Comparison of ENCODE assay signal across 33 mouse cellular contexts in genomic region chr1:157709117-157709516, GRCm38 (mm10).
DNase-seq lines count a peak whose midpoint lies in the region; ATAC-seq lines count a peak whose summit lies in the region.
"Had no signal": no experiment of that assay in that cellular context is flagged by ENCODE, and none has a peak within 500 bp of the region (broad histone marks: within the 10 kb centered on the region; RNA-seq: fewer than 3 reads in every experiment).

No protein-coding gene starts in this region.

- H3K4me1 ChIP-seq in embryonic facial prominence, embryonic 14.5 days (ENCODE audit: control insufficient read depth, insufficient read depth, low read length), result no peaks in the 10 kb centered on the region
- peaks cover 4% of the 10 kb centered on the region; the same call in 1 of the 2 replicates for H3K4me1 ChIP-seq in embryonic facial prominence, embryonic 10.5 days
- H3K4me1 ChIP-seq in intestine, embryonic 15.5 days (replicated peaks), result no peaks in the 10 kb centered on the region
- H3K4me1 ChIP-seq: embryonic facial prominence, embryonic 13.5 days; limb, embryonic 15.5 days; liver, embryonic 13.5 days; megakaryocyte, embryonic 14.5 days; neural tube, embryonic 15.5 days had no signal

- DNase-seq in embryonic facial prominence, embryonic 14.5 days (ENCODE audit: low spot score), result peak; percentile 29
- no peak for DNase-seq in embryonic facial prominence, embryonic 10.5 days (ENCODE audit: low spot score)
- peak; percentile 44 for DNase-seq in gastrocnemius, postnatal 14 days
- DNase-seq in gastrocnemius, adult 18-20 months (ENCODE audit: low spot score), result no peak
- DNase-seq in left cerebral cortex, postnatal 4 days, result peak; percentile 78
- DNase-seq in left cerebral cortex, postnatal 10 days (ENCODE audit: extremely low spot score in 1 of 2, low spot score in 2 of 2), result no peak
- DNase-seq in skeletal muscle tissue, adult 2 months (ENCODE audit: low read depth, low spot score), result peak; percentile 2
- DNase-seq: adrenal gland, postnatal 25 days; cerebellum, adult 2 months; embryo, embryonic 11 days; heart, postnatal 14 days; kidney, adult 2 months; kidney, postnatal 36 days; liver, embryonic 13.5 days; lung, adult 18-20 months; lung, postnatal 4 days; retina, postnatal 1 day; right cerebral cortex, postnatal 14 days; spleen, adult 18-20 months; thymus, adult 18-20 months; thymus, postnatal 25 days had no signal

- no peaks in the 10 kb centered on the region for H3K36me3 ChIP-seq in embryonic facial prominence, embryonic 14.5 days (ENCODE audit: control insufficient read depth, insufficient read depth, low read length)
- H3K36me3 ChIP-seq in embryonic facial prominence, embryonic 10.5 days (replicated peaks), result no peaks in the 10 kb centered on the region
- no peaks in the 10 kb centered on the region for H3K36me3 ChIP-seq in intestine, embryonic 15.5 days
- H3K36me3 ChIP-seq: embryonic facial prominence, embryonic 13.5 days; hindbrain, embryonic 12.5 days; limb, embryonic 10.5 days; limb, embryonic 15.5 days; liver, embryonic 13.5 days; midbrain, embryonic 13.5 days; neural tube, embryonic 15.5 days had no signal

- intact Hi-C loops in gastrocnemius, postnatal 14 days (cut with DNase I; ENCODE audit: low total_unique reads), result no loop called here
- intact Hi-C loops in left cerebral cortex, postnatal 4 days (cut with DNase I), result no loop called here
- intact Hi-C loops in left cerebral cortex, postnatal 10 days (cut with DNase I), result no loop called here

- no peaks in the 10 kb centered on the region for H3K27me3 ChIP-seq in embryonic facial prominence, embryonic 14.5 days (replicated peaks; ENCODE audit: control insufficient read depth, insufficient read depth, low read length)
- no peaks in the 10 kb centered on the region for H3K27me3 ChIP-seq in embryonic facial prominence, embryonic 10.5 days (replicated peaks; ENCODE audit: low read depth, poor library complexity, severe bottlenecking)
- no peaks in the 10 kb centered on the region for H3K27me3 ChIP-seq in intestine, embryonic 15.5 days (replicated peaks)
- H3K27me3 ChIP-seq: embryonic facial prominence, embryonic 13.5 days; hindbrain, embryonic 12.5 days; limb, embryonic 15.5 days; liver, embryonic 13.5 days; megakaryocyte, embryonic 14.5 days; midbrain, embryonic 13.5 days; neural tube, embryonic 15.5 days had no signal

- H3K4me3 ChIP-seq in embryonic facial prominence, embryonic 14.5 days (ENCODE audit: low read depth, low read length), result no peak overlapping the region
- no peak overlapping the region for H3K4me3 ChIP-seq in embryonic facial prominence, embryonic 10.5 days
- H3K4me3 ChIP-seq in intestine, embryonic 15.5 days (replicated peaks), result no peak overlapping the region
- H3K4me3 ChIP-seq: embryonic facial prominence, embryonic 13.5 days; erythroblast, embryonic 14.5 days; hindbrain, embryonic 12.5 days; layer of hippocampus, adult 2 months; limb, embryonic 10.5 days; limb, embryonic 15.5 days; liver, embryonic 13.5 days; megakaryocyte, embryonic 14.5 days; midbrain, embryonic 13.5 days; neural tube, embryonic 15.5 days had no signal

- H3K27ac ChIP-seq in embryonic facial prominence, embryonic 14.5 days (replicated peaks; ENCODE audit: low read depth, low read length), result no peak overlapping the region
- H3K27ac ChIP-seq in embryonic facial prominence, embryonic 10.5 days (replicated peaks), result no peak overlapping the region
- no peak overlapping the region for H3K27ac ChIP-seq in intestine, embryonic 15.5 days
- H3K27ac ChIP-seq: embryonic facial prominence, embryonic 13.5 days; hindbrain, embryonic 12.5 days; layer of hippocampus, adult 2 months; limb, embryonic 10.5 days; limb, embryonic 15.5 days; liver, embryonic 13.5 days; midbrain, embryonic 13.5 days; neural tube, embryonic 15.5 days had no signal

- 79% methylated on average over 6 of the region's 6 CpGs for WGBS in embryonic facial prominence, embryonic 14.5 days
- WGBS in embryonic facial prominence, embryonic 10.5 days, result 89% methylated on average over 6 of the region's 6 CpGs
- WGBS in intestine, embryonic 15.5 days, result 82% methylated on average over 6 of the region's 6 CpGs

- H3K4me2 ChIP-seq in embryonic facial prominence, embryonic 14.5 days (ENCODE audit: low read depth, low read length), result no peak overlapping the region
- H3K4me2 ChIP-seq in intestine, embryonic 15.5 days (replicated peaks), result no peak overlapping the region
- H3K4me2 ChIP-seq: embryonic facial prominence, embryonic 13.5 days; hindbrain, embryonic 12.5 days; limb, embryonic 15.5 days; liver, embryonic 13.5 days; midbrain, embryonic 13.5 days; neural tube, embryonic 15.5 days had no signal

- ATAC-seq in embryonic facial prominence, embryonic 14.5 days (ENCODE audit: low read depth), result no peak
- no peak for ATAC-seq in intestine, embryonic 15.5 days
- ATAC-seq: CD4-positive, CD25-positive, alpha-beta regulatory T cell, adult 4 months; lung, postnatal 0 days; midbrain, embryonic 13.5 days had no signal

- no peaks in the 10 kb centered on the region for H3K9me3 ChIP-seq in embryonic facial prominence, embryonic 14.5 days (ENCODE audit: control insufficient read depth, low read length)
- no peaks in the 10 kb centered on the region for H3K9me3 ChIP-seq in embryonic facial prominence, embryonic 10.5 days
- H3K9me3 ChIP-seq in intestine, embryonic 15.5 days, result no peaks in the 10 kb centered on the region
- H3K9me3 ChIP-seq: embryonic facial prominence, embryonic 13.5 days; hindbrain, embryonic 12.5 days; limb, embryonic 10.5 days; limb, embryonic 15.5 days; liver, embryonic 13.5 days; midbrain, embryonic 13.5 days; neural tube, embryonic 15.5 days had no signal

- H3K9ac ChIP-seq in embryonic facial prominence, embryonic 14.5 days (ENCODE audit: low read depth, low read length), result no peak overlapping the region
- H3K9ac ChIP-seq in intestine, embryonic 15.5 days, result no peak overlapping the region
- H3K9ac ChIP-seq: embryonic facial prominence, embryonic 13.5 days; hindbrain, embryonic 12.5 days; limb, embryonic 15.5 days; liver, embryonic 13.5 days; midbrain, embryonic 13.5 days; neural tube, embryonic 15.5 days had no signal

Comparison
In these comparisons a context has a peak if more than half of its experiments do, and no peak if none do; other contexts are left out.
1. DNase-seq: peak in embryonic facial prominence, embryonic 14.5 days (single experiment), gastrocnemius, postnatal 14 days (single experiment), left cerebral cortex, postnatal 4 days (single experiment) and skeletal muscle tissue, adult 2 months (single experiment); none in embryonic facial prominence, embryonic 10.5 days (single experiment), gastrocnemius, adult 18-20 months (single experiment) and left cerebral cortex, postnatal 10 days (0 of 2).